In the genomic region with DNA sequence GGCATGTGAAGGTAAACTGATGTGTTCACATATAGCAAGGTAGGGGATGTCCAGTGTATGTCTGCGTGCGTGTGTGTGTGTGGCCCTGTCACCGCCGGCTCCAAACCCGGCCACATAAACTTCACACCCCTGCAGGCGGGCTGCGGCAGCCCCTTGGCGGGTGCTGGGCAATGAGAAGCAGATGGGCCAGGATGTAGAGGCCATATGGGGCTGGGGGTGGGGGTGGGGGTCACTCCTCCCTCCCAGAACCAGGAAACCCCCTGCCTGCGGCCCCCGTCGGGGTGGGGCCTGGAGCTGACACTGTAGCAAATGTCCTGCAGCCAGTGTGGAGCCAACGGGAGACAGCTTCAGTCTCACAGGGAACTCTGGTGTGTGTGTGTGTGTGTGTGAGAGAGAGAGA, we compare ENCODE assay signal across 10 mouse cellular contexts. TPM values are rescaled to one million over a fixed set of nuclear protein-coding genes. Genes with fewer than 3 reads are reported as not detected.
A peak's percentile ranks its signal among the peaks of the same experiment; 100 is the strongest.
DNase-seq lines count a peak whose midpoint lies in the region; ATAC-seq lines count a peak whose summit lies in the region.
"Had no signal": no experiment of that assay in that cellular context is flagged by ENCODE, and none has a peak within 500 bp of the region (broad histone marks: within the 10 kb centered on the region; RNA-seq: fewer than 3 reads in every experiment).

No protein-coding gene starts in this region.

- peak overlapping the region; percentile 96 for H3K27ac ChIP-seq in embryonic facial prominence, embryonic 13.5 days
- H3K27ac ChIP-seq in limb, embryonic 10.5 days: peak overlapping the region; percentile 89

- no peaks in the 10 kb centered on the region for H3K9me3 ChIP-seq in embryonic facial prominence, embryonic 13.5 days
- H3K9me3 ChIP-seq in limb, embryonic 10.5 days (replicated peaks): no peaks in the 10 kb centered on the region

- WGBS in embryonic facial prominence, embryonic 13.5 days: 12% methylated on average over 12 of the region's 12 CpGs
- 5% methylated on average over 12 of the region's 12 CpGs for WGBS in limb, embryonic 10.5 days

- H3K9ac ChIP-seq in embryonic facial prominence, embryonic 13.5 days: 0 out of 2 replicates have a peak overlapping the region, but pooled peaks have one; percentile 36

- peak; percentile 70 for ATAC-seq in embryonic facial prominence, embryonic 13.5 days (ENCODE audit: insufficient number of reproducible peaks, insufficient read depth, low FRiP score, low TSS enrichment, low read depth)

- peak overlapping the region; percentile 37 for H3K4me2 ChIP-seq in embryonic facial prominence, embryonic 13.5 days
- H3K4me2 ChIP-seq: liver, embryonic 11.5 days had no signal

- 0 out of 2 replicates have a peak, but pooled peaks cover 3% of the 10 kb centered on the region for H3K27me3 ChIP-seq in embryonic facial prominence, embryonic 13.5 days
- H3K27me3 ChIP-seq in limb, embryonic 10.5 days (ENCODE audit: low read depth, poor library complexity, severe bottlenecking): 0 out of 2 replicates have a peak, but pooled peaks cover 5% of the 10 kb centered on the region

- peak; percentile 26 to 42 for DNase-seq in kidney, postnatal 4 days
- no peak for DNase-seq in kidney, postnatal 36 days
- DNase-seq in embryo, embryonic 10.5 days (ENCODE audit: low spot score): peak; percentile 65
- peak; percentile 91 for DNase-seq in limb, embryonic 10.5 days (ENCODE audit: low spot score)
- DNase-seq in urinary bladder, adult 18-20 months (ENCODE audit: low spot score in 2 of 2): no peak
- DNase-seq in ovary, postnatal 36 days (ENCODE audit: low spot score): no peak
- DNase-seq: adrenal gland, adult 8-10 months; kidney, adult 8-10 months had no signal

- no peaks in the 10 kb centered on the region for H3K36me3 ChIP-seq in embryonic facial prominence, embryonic 13.5 days
- no peaks in the 10 kb centered on the region for H3K36me3 ChIP-seq in limb, embryonic 10.5 days

- H3K4me1 ChIP-seq in embryonic facial prominence, embryonic 13.5 days: peaks cover 81% of the 10 kb centered on the region
- H3K4me1 ChIP-seq in limb, embryonic 10.5 days: peaks cover 84% of the 10 kb centered on the region

- H3K4me3 ChIP-seq in embryonic facial prominence, embryonic 13.5 days: no peak overlapping the region
- H3K4me3 ChIP-seq in limb, embryonic 10.5 days: peak overlapping the region; percentile 27

RNA-seq across cellular contexts. Expression of a gene that starts 25.7 kb away (rescaled TPM):
- polyA plus RNA-seq in embryonic facial prominence, embryonic 13.5 days (2015; fragmentation: Nextera tagmentation; extraction: Ambion mirVana): 113 and 129 TPM in 2 replicates
- 94.9 and 118 TPM in 2 replicates for polyA plus RNA-seq in limb, embryonic 10.5 days (2016; fragmentation: Nextera tagmentation; extraction: Ambion mirVana)

Comparison
In these comparisons a context has a peak if more than half of its experiments do, and no peak if none do; other contexts are left out.
1. DNase-seq: peak in kidney, postnatal 4 days (2 of 2), embryo, embryonic 10.5 days (single experiment) and limb, embryonic 10.5 days (single experiment); none in kidney, postnatal 36 days (0 of 2), urinary bladder, adult 18-20 months (0 of 2) and ovary, postnatal 36 days (single experiment).